Mouse (Mus musculus) lung, postnatal 25 days (tissue): ENCODE results near the gene Cel.

Experiments
- DNase-seq: peaks from one replicate; pipeline ENCODE4 v3.0.0; 2022; ENCODE audit warnings: low spot score

The Cel gene

GRCm38 (mm10) chr2:28537634-28537920 lies 25.6 kb downstream of the Cel start:
- DNase-seq = no peak

- no peak for DNase-seq
Measured at GRCm38 (mm10) chr2:28536766-28537633, 26.2 kb downstream of the Cel start.

GRCm38 (mm10) chr2:28536166-28536565 lies 27.0 kb downstream of the Cel start:
- no peak for DNase-seq

GRCm38 (mm10) chr2:28535650-28536049 lies 27.6 kb downstream of the Cel start:
- no peak for DNase-seq

GRCm38 (mm10) chr2:28535263-28535540 lies 28.0 kb downstream of the Cel start:
- no peak for DNase-seq

GRCm38 (mm10) chr2:28534436-28535262 lies 28.6 kb downstream of the Cel start:
- DNase-seq = peak; percentile 64

- DNase-seq = no peak
Measured at GRCm38 (mm10) chr2:28533901-28534435, 29.2 kb downstream of the Cel start.

- DNase-seq = peak; percentile 92
Measured at GRCm38 (mm10) chr2:28532938-28533771, 30.0 kb downstream of the Cel start.

GRCm38 (mm10) chr2:28530311-28530710 lies 32.9 kb downstream of the Cel start:
- no peak for DNase-seq

- DNase-seq = no peak
Measured at GRCm38 (mm10) chr2:28529856-28530255, 33.3 kb downstream of the Cel start.

GRCm38 (mm10) chr2:28528354-28528730 lies 34.9 kb downstream of the Cel start:
- no peak for DNase-seq

- no peak for DNase-seq
Measured at GRCm38 (mm10) chr2:28527436-28528353, 35.5 kb downstream of the Cel start.

- DNase-seq = no peak
Measured at GRCm38 (mm10) chr2:28525943-28526876, 37.0 kb downstream of the Cel start.

GRCm38 (mm10) chr2:28525219-28525942 lies 37.8 kb downstream of the Cel start:
- DNase-seq = peak; percentile 91

- no peak for DNase-seq
Measured at GRCm38 (mm10) chr2:28524406-28524805, 38.8 kb downstream of the Cel start.

GRCm38 (mm10) chr2:28523643-28524117 lies 39.5 kb downstream of the Cel start:
- DNase-seq = peak; percentile 92

GRCm38 (mm10) chr2:28522166-28522565 lies 41.0 kb downstream of the Cel start:
- DNase-seq = no peak

- DNase-seq = no peak
Measured at GRCm38 (mm10) chr2:28521571-28522151, 41.5 kb downstream of the Cel start.

GRCm38 (mm10) chr2:28520581-28520980 lies 42.6 kb downstream of the Cel start:
- DNase-seq = no peak
